Mouse (Mus musculus) erythroblast, embryonic 14.5 days (primary cell): ENCODE results near the gene Enoph1. TPM values are rescaled to one million over a fixed set of nuclear protein-coding genes. Genes with fewer than 3 reads are reported as not detected.

Experiments
- H3K27me3 ChIP-seq: 2 replicates; pipeline ENCODE4 v1.6.1; 2012; ENCODE audit warnings: inconsistent platforms; ENCODE audit not compliant: control insufficient read depth
- H3K36me3 ChIP-seq: 2 replicates; pipeline ENCODE4 v1.6.1; 2012; ENCODE audit warnings: mild to moderate bottlenecking, inconsistent platforms; ENCODE audit not compliant: control insufficient read depth
- H3K4me1 ChIP-seq: 2 replicates; pipeline ENCODE4 v1.6.1; 2012; ENCODE audit warnings: inconsistent platforms; ENCODE audit not compliant: control insufficient read depth
- H3K4me3 ChIP-seq: replicated peaks from 2 replicates; pipeline ENCODE3; 2012; ENCODE audit warnings: moderate library complexity, mild to moderate bottlenecking, inconsistent platforms
- H3K9me3 ChIP-seq: 2 replicates; pipeline ENCODE4 v1.6.1; 2012; ENCODE audit warnings: low read length, inconsistent platforms, mixed read lengths; ENCODE audit not compliant: control insufficient read depth
- GATA1 ChIP-seq: IDR thresholded peaks from 2 replicates; pipeline ENCODE4 v1.6.1; 2012; ENCODE audit warnings: low read length, inconsistent platforms, mixed read lengths
- TAL1 ChIP-seq: IDR thresholded peaks from 3 replicates; pipeline ENCODE4 v1.6.1; 2012; ENCODE audit warnings: low read length, inconsistent platforms, mixed read lengths
- polyA plus RNA-seq: library from polyadenylated mRNA; stranded (reverse); fragments of >175 nt; gene quantifications from 2 replicates; pipeline ENCODE4 v1.2.3, GENCODE M21; 2012

Gene Enoph1
- polyA plus RNA-seq, 1 experiment: 0.55 TPM

GRCm38 (mm10) chr5:100007040-100007375, 32.8 kb upstream of the Enoph1 start:
- peaks cover 3% of the 10 kb centered on the region for H3K9me3 ChIP-seq
- no peaks in the 10 kb centered on the region; the same call in 1 of the 2 replicates for H3K36me3 ChIP-seq
- no peak overlapping the region for H3K4me3 ChIP-seq
- no peaks in the 10 kb centered on the region for H3K27me3 ChIP-seq
- peaks cover 37% of the 10 kb centered on the region for H3K4me1 ChIP-seq
- TF ChIP-seq GATA1 (no peak), TAL1 (no peak)

- Histone ChIP-seq H3K27me3 (no peaks in the 10 kb centered on the region), H3K4me1 (peaks cover 41% of the 10 kb centered on the region), H3K36me3 (no peaks in the 10 kb centered on the region; the same call in 1 of the 2 replicates), H3K4me3 (no peak overlapping the region), H3K9me3 (peaks cover 8% of the 10 kb centered on the region)
- TF ChIP-seq TAL1 (no peak), GATA1 (no peak)
Observed at GRCm38 (mm10) chr5:100008485-100008884, 31.3 kb upstream of the Enoph1 start.

- Histone ChIP-seq H3K27me3 (no peaks in the 10 kb centered on the region), H3K36me3 (no peaks in the 10 kb centered on the region), H3K9me3 (peaks cover 9% of the 10 kb centered on the region), H3K4me3 (no peak overlapping the region), H3K4me1 (peaks cover 7% of the 10 kb centered on the region)
- TF ChIP-seq GATA1 (no peak), TAL1 (no peak)
Observed at GRCm38 (mm10) chr5:100012599-100012998, 27.2 kb upstream of the Enoph1 start.

GRCm38 (mm10) chr5:100020089-100020488, 19.7 kb upstream of the Enoph1 start:
- Histone ChIP-seq H3K27me3 (no peaks in the 10 kb centered on the region), H3K36me3 (no peaks in the 10 kb centered on the region; the same call in 1 of the 2 replicates), H3K9me3 (peaks cover 6% of the 10 kb centered on the region), H3K4me3 (no peak overlapping the region), H3K4me1 (peaks cover 38% of the 10 kb centered on the region)
- TF ChIP-seq TAL1 (no peak), GATA1 (no peak)

- Histone ChIP-seq H3K27me3 (no peaks in the 10 kb centered on the region), H3K4me1 (peaks cover 41% of the 10 kb centered on the region), H3K36me3 (no peaks in the 10 kb centered on the region; the same call in 1 of the 2 replicates), H3K4me3 (no peak overlapping the region), H3K9me3 (peaks cover 6% of the 10 kb centered on the region)
- TF ChIP-seq TAL1 (no peak), GATA1 (no peak)
Observed at GRCm38 (mm10) chr5:100024403-100024802, 15.4 kb upstream of the Enoph1 start.

- no peak overlapping the region for H3K4me3 ChIP-seq
- TF ChIP-seq GATA1: no peak
- no peak for TF ChIP-seq TAL1
- peaks cover under 1% of the 10 kb centered on the region for H3K36me3 ChIP-seq
- H3K4me1 ChIP-seq: peaks cover 36% of the 10 kb centered on the region
- peaks cover 6% of the 10 kb centered on the region for H3K9me3 ChIP-seq
- H3K27me3 ChIP-seq: no peaks in the 10 kb centered on the region
Observed at GRCm38 (mm10) chr5:100024868-100025267, 14.9 kb upstream of the Enoph1 start.

GRCm38 (mm10) chr5:100030069-100030468, 9.7 kb upstream of the Enoph1 start:
- TF ChIP-seq TAL1 (no peak), GATA1 (no peak)

GRCm38 (mm10) chr5:100032107-100032506, 7.7 kb upstream of the Enoph1 start:
- no peaks in the 10 kb centered on the region for H3K27me3 ChIP-seq
- peaks cover 25% of the 10 kb centered on the region for H3K4me1 ChIP-seq
- H3K36me3 ChIP-seq: peaks cover 68% of the 10 kb centered on the region
- no peak for TF ChIP-seq TAL1
- TF ChIP-seq GATA1: no peak
- H3K9me3 ChIP-seq: no peaks in the 10 kb centered on the region
- H3K4me3 ChIP-seq: no peak overlapping the region

More at GRCm38 (mm10) chr5:100030069-100030468, 9.7 kb upstream of the Enoph1 start:
- Histone ChIP-seq H3K36me3 (peaks cover 47% of the 10 kb centered on the region), H3K4me3 (no peak overlapping the region), H3K4me1 (peaks cover 12% of the 10 kb centered on the region), H3K9me3 (no peaks in the 10 kb centered on the region), H3K27me3 (no peaks in the 10 kb centered on the region)

GRCm38 (mm10) chr5:100032646-100033045, 7.1 kb upstream of the Enoph1 start:
- TF ChIP-seq GATA1 (no peak), TAL1 (no peak)
- no peaks in the 10 kb centered on the region for H3K27me3 ChIP-seq
- H3K36me3 ChIP-seq: peaks cover 73% of the 10 kb centered on the region

GRCm38 (mm10) chr5:100035950-100036349, 3.8 kb upstream of the Enoph1 start:
- no peak for TF ChIP-seq GATA1
- no peak for TF ChIP-seq TAL1
- H3K36me3 ChIP-seq: peaks cover 71% of the 10 kb centered on the region
- no peak overlapping the region for H3K4me3 ChIP-seq

More at GRCm38 (mm10) chr5:100032646-100033045, 7.1 kb upstream of the Enoph1 start:
- Histone ChIP-seq H3K9me3 (no peaks in the 10 kb centered on the region), H3K4me1 (peaks cover 31% of the 10 kb centered on the region), H3K4me3 (no peak overlapping the region)

More at GRCm38 (mm10) chr5:100035950-100036349, 3.8 kb upstream of the Enoph1 start:
- H3K4me1 ChIP-seq: peaks cover 49% of the 10 kb centered on the region
- no peaks in the 10 kb centered on the region for H3K9me3 ChIP-seq
- H3K27me3 ChIP-seq: no peaks in the 10 kb centered on the region
